Mouse (Mus musculus): ENCODE results near the gene Fbxl17. TPM values are rescaled to one million over a fixed set of nuclear protein-coding genes. Genes with fewer than 3 reads are reported as not detected.
A peak's percentile ranks its signal among the peaks of the same experiment; 100 is the strongest.

Fbxl17 gene
- polyA plus RNA-seq, 1 experiment from 2014 or later: 7.7 TPM

DNA sequence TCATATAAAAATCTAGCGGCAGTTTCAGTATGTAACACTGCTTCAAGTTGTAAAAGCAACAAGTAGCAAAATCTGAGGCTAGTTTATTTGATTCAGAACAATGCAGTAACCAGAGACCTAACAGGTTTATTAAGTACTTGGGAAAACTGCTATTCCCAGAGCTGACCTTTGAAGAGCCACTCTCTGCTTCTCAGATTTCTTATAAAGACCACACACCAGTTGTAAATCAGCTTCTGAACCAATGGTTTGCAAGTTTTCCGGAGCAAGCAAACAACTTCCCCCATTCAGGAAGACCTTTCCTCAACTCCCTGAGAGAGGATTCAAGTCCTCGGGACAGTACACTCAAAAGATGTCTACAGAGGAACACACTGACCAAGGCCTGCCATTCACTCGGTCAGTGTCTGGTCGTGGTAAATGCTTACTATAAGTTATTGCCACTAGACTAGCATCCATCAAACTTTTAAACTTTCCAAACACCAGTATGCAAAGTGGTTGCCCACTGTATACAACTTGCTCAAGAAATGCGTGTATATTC, 1.6 kb downstream of the Fbxl17 start:
- Histone ChIP-seq H3K27ac (peak overlapping the region; percentile 98), H3K9me3 (no peaks in the 10 kb centered on the region), H3K4me2 (peak overlapping the region; percentile 75), H3K4me1 (peaks cover 46% of the 10 kb centered on the region), H3K9ac (peak overlapping the region; percentile 99), H3K36me3 (peaks cover 9% of the 10 kb centered on the region; the same call in 1 of the 2 replicates), H3K4me3 (peak overlapping the region; percentile 91), H3K27me3 (no peaks in the 10 kb centered on the region)
- no peak for ATAC-seq (ENCODE audit: insufficient number of reproducible peaks, insufficient read depth, low FRiP score, low TSS enrichment, low read depth)
- 18% methylated on average over 6 of the region's 6 CpGs for WGBS

DNA sequence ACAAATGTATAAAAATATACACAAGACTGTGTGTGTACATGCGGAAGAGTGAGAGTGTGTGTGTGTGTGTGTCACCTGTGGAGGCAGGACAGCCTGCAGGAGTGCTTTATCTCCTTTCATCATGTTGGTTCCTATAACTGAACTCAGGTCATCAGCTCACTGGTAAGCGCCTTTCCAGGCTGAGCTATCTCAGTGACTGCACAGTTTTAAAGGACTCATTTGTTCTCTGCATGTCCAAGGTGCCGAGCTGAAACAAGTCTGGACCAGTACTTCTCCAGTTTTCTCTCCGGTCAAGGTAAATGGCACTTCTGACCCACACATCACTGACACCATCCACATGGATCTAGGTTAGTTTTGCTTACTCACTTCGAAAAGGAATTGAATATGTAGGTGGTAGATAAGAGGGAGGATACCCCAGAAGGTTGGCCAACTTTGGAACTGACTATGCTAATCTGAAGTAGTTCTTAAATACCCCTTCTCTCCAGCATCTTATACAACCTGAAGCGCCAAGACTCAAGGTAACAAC, 2.5 kb downstream of the Fbxl17 start:
- no peaks in the 10 kb centered on the region for H3K27me3 ChIP-seq
- H3K9ac ChIP-seq: no peak overlapping the region; the same call in 1 of the 2 replicates
- no peaks in the 10 kb centered on the region for H3K9me3 ChIP-seq
- H3K4me3 ChIP-seq: peak overlapping the region; percentile 91
- H3K4me2 ChIP-seq: peak overlapping the region; percentile 75
- no peak overlapping the region for H3K27ac ChIP-seq
- H3K4me1 ChIP-seq: peaks cover 54% of the 10 kb centered on the region
- peaks cover 9% of the 10 kb centered on the region; the same call in 1 of the 2 replicates for H3K36me3 ChIP-seq
- 82% methylated on average over 6 of the region's 6 CpGs for WGBS
- ATAC-seq (ENCODE audit: insufficient number of reproducible peaks, insufficient read depth, low FRiP score, low TSS enrichment, low read depth): no peak

DNA sequence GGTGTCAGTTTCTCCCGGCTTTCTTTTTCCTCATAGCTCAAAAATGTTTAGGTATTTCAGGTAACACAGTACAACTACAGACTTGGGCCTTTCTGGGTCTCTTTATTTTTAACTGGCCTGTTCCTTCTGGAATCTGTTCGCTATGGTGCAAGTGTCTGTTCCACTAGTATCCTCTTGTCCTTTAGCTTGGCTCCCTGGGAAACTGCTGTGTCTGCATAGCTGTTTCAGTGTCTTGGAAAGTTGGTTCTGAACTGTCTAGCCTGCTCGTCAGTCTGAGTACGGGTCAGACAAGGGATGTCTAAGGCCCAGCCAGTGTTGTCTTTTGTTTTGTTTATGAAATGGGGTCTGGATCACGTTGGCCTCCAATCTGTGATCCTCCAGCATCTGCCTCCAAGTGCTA, 3.7 kb downstream of the Fbxl17 start:
- H3K4me2 ChIP-seq: peak overlapping the region; percentile 18
- H3K27me3 ChIP-seq: no peaks in the 10 kb centered on the region
- no peak overlapping the region for H3K4me3 ChIP-seq
- H3K4me1 ChIP-seq: peaks cover 54% of the 10 kb centered on the region
- no peak for ATAC-seq (ENCODE audit: insufficient number of reproducible peaks, insufficient read depth, low FRiP score, low TSS enrichment, low read depth)
- H3K9ac ChIP-seq: no peak overlapping the region
- H3K27ac ChIP-seq: peak overlapping the region; percentile 44; the same call in 1 of the 2 replicates
- H3K9me3 ChIP-seq: no peaks in the 10 kb centered on the region
- WGBS: 41% methylated on average over 5 of the region's 5 CpGs
- peaks cover 1% of the 10 kb centered on the region; the same call in 1 of the 2 replicates for H3K36me3 ChIP-seq

DNA sequence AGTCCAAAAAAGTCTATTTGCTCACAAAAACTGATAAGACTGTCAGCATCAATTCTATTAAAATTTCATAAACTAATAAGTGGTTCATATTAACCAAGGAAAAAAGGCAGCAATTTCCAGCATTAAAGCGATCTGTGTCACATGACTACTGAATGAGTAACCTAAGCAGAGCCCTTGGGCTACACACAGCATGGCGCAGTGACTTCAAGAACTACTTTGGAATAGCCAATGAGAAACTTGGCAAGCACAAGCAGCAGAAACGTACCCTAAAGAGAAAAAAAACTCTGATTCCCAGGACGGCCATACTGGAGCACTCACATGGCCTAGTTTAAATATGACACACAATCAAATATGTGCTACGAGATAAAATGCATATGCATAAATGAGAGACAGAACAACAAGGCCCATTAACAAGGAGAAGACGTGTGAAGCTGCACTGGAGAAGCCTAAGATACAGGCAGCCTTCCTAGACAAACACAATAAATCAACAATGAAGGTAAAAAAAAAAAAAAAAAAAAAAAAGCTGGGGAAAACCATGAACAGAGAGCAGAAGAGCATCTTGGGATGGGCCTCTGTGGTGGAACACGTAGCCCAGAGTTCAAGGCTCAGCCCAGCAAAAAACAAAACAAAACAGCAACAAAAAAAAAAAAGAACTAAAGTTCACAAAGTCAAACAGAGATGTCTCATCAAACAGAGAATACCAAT, 5.8 kb downstream of the Fbxl17 start:
- Histone ChIP-seq H3K27me3 (no peaks in the 10 kb centered on the region), H3K4me1 (peaks cover 52% of the 10 kb centered on the region), H3K9me3 (no peaks in the 10 kb centered on the region), H3K36me3 (peaks cover 8% of the 10 kb centered on the region), H3K27ac (peak overlapping the region; percentile 49; the same call in 1 of the 2 replicates), H3K9ac (no peak overlapping the region), H3K4me3 (no peak overlapping the region), H3K4me2 (peak overlapping the region; percentile 43; the same call in 1 of the 2 replicates)
- no peak for ATAC-seq (ENCODE audit: insufficient number of reproducible peaks, insufficient read depth, low FRiP score, low TSS enrichment, low read depth)
- 63% methylated on average over 7 of the region's 7 CpGs for WGBS

DNA sequence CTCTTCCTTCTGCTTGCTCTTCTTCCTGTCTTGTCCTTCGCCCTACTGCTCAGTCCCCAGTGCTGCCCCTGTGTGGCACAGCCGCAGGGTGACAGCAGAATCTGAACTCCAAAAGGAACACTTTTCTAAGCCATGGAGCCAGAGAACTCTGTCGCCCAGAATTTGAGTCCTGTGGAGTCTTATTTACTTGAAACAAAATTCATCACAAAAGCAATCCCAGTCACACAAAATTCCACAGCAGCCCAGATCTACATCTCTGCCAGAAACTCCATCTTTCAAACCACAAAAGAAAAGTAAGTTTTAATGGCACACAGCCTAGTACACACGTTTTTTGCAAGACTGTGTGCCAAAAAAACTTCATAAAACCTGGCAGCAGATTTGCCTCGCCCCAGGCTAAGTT, 6.5 kb downstream of the Fbxl17 start:
- peak overlapping the region; percentile 87 for H3K27ac ChIP-seq
- H3K4me3 ChIP-seq: no peak overlapping the region; the same call in 1 of the 2 replicates
- no peak overlapping the region for H3K9ac ChIP-seq
- H3K9me3 ChIP-seq: no peaks in the 10 kb centered on the region
- 0 out of 2 replicates have a peak, but pooled peaks have one; percentile 62 for ATAC-seq (ENCODE audit: insufficient number of reproducible peaks, insufficient read depth, low FRiP score, low TSS enrichment, low read depth)
- WGBS: 22% methylated on average over 5 of the region's 5 CpGs
- peaks cover 49% of the 10 kb centered on the region for H3K4me1 ChIP-seq
- H3K36me3 ChIP-seq: peaks cover 9% of the 10 kb centered on the region
- no peaks in the 10 kb centered on the region for H3K27me3 ChIP-seq
- peak overlapping the region; percentile 43 for H3K4me2 ChIP-seq

DNA sequence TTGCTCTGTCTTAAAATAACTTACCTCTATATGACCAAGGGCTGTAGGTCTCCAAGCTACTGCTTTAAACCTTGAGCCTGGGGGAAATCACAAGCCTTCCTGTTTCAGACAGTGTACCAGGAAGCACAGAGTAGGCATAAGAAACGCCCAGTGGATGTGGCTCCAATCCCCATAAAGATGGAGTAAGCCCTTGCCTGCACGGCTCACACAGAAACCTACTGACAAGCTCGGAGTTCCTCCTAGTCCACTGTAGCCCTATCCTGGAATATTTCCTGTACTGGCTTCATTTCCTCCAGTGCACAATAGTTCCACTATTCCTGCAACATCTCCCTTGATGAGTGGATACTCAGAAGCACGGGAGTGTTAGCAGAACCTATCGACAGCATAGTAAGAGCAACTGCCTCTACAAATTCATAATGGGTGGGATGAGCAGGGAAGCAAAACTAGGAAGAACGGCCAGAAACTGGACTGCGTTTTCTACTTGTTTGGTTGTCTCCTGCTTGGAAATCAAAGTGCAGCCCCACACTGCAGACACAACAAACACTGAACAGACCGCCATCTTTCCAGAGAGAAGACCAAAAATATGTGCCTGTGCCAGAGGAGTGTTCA, 7.0 kb downstream of the Fbxl17 start:
- peaks cover 43% of the 10 kb centered on the region for H3K4me1 ChIP-seq
- 75% methylated on average over 8 of the region's 8 CpGs for WGBS

DNA sequence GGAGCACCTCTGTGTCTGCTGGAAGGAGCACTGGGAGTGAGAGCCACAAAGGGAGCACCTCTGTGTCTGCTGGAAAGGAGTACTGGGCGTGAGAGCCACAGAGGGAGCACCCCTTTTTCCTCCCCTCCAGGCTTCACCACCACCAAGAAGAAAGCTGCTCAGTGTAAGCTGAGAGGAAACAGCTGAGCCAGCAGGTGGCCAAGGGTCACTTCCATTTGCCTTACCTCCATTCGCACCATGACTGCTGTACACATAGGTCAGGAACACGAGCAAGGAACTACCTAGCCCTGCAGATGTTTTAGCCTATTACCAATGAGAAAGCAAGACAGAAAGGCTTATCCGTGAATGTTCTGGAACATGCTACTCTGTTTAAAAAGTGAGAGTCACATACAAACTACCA, 10.3 kb downstream of the Fbxl17 start:
- Histone ChIP-seq H3K4me3 (no peak overlapping the region), H3K4me1 (peaks cover 18% of the 10 kb centered on the region), H3K9ac (no peak overlapping the region), H3K9me3 (no peaks in the 10 kb centered on the region), H3K27ac (no peak overlapping the region), H3K36me3 (peaks cover 25% of the 10 kb centered on the region), H3K27me3 (no peaks in the 10 kb centered on the region), H3K4me2 (no peak overlapping the region)
- WGBS: 81% methylated on average over 4 of the region's 4 CpGs
- ATAC-seq (ENCODE audit: insufficient number of reproducible peaks, insufficient read depth, low FRiP score, low TSS enrichment, low read depth): no peak

More for the DNA sequence above, 7.0 kb downstream of the Fbxl17 start:
- Histone ChIP-seq H3K36me3 (peaks cover 9% of the 10 kb centered on the region), H3K4me2 (peak overlapping the region; percentile 43), H3K4me3 (no peak overlapping the region; the same call in 1 of the 2 replicates), H3K27me3 (no peaks in the 10 kb centered on the region), H3K9me3 (no peaks in the 10 kb centered on the region), H3K27ac (peak overlapping the region; percentile 87), H3K9ac (no peak overlapping the region)
- no peak for ATAC-seq (ENCODE audit: insufficient number of reproducible peaks, insufficient read depth, low FRiP score, low TSS enrichment, low read depth)

DNA sequence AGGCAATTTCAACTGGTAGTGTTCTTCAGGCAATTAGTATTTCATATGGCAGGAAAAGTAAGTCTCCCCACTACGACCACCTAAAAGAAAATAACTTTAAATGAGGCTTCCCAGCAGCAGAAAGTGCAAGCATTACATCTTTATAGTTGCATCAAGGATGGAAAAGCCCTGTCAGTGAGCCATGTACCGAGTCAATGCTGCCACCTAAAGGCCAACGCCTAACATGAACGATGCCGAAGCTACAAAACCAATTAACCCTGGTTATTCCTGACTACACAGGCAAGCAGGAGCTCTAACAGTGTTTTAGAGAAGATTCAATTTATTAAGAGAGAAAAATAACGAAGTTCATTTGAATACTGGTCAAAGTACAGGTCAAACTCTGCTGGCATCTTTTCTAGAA, 32.0 kb downstream of the Fbxl17 start:
- Histone ChIP-seq H3K27ac (no peak overlapping the region), H3K4me3 (no peak overlapping the region), H3K27me3 (no peaks in the 10 kb centered on the region), H3K9ac (no peak overlapping the region), H3K36me3 (0 out of 2 replicates have a peak, but pooled peaks cover 3% of the 10 kb centered on the region), H3K4me1 (peaks cover 8% of the 10 kb centered on the region), H3K9me3 (no peaks in the 10 kb centered on the region), H3K4me2 (no peak overlapping the region)
- no peak for ATAC-seq (ENCODE audit: insufficient number of reproducible peaks, insufficient read depth, low FRiP score, low TSS enrichment, low read depth)
- WGBS: 7% methylated on average over 6 of the region's 6 CpGs

DNA sequence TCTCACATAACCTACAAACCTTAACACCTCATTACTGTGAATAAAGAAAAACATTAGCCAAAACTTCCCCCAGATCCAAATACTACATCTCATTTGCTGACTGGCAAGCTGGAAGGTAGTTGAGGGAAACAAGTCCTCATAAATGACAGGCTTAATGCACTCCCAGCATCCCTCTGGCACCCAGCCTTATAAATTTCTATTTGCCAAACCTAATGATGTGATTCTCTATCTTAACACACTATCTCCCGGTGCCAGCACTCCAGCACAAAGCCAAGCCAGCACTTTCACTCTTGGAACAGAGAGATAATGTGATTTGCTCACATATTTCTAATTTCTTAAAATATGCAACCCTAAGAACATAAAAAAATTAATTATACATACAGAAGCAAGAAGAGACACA, 34.6 kb downstream of the Fbxl17 start:
- Histone ChIP-seq H3K4me2 (no peak overlapping the region), H3K27me3 (no peaks in the 10 kb centered on the region), H3K36me3 (0 out of 2 replicates have a peak, but pooled peaks cover 3% of the 10 kb centered on the region), H3K4me3 (no peak overlapping the region), H3K4me1 (peaks cover 8% of the 10 kb centered on the region), H3K9me3 (no peaks in the 10 kb centered on the region), H3K9ac (no peak overlapping the region), H3K27ac (no peak overlapping the region)
- 84% methylated on average over 1 of the region's 1 CpGs for WGBS
- ATAC-seq (ENCODE audit: insufficient number of reproducible peaks, insufficient read depth, low FRiP score, low TSS enrichment, low read depth): no peak

DNA sequence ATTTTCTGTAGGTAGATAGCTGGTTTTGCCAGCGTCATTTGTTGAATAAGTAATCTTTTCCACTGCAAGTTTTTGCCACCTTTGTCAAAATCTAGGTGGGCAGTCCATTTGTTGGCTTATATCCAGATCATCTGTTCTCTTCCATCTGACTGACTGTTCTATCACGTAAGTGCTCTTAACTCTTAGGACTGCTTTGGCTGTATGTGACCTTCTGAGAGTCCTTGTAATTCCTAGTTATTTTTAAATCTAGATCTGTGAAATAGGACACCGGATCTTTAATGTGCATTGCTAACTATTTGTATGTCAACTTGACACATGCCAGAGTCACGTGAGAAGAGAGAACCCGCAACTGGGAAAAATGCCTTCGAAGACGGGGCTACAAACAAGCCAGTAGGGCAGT, 37.3 kb downstream of the Fbxl17 start:
- no peak overlapping the region for H3K4me3 ChIP-seq
- no peak overlapping the region for H3K9ac ChIP-seq
- no peaks in the 10 kb centered on the region for H3K27me3 ChIP-seq
- peaks cover 4% of the 10 kb centered on the region; the same call in 1 of the 2 replicates for H3K36me3 ChIP-seq
- no peak overlapping the region for H3K4me2 ChIP-seq
- peaks cover 10% of the 10 kb centered on the region for H3K4me1 ChIP-seq
- H3K27ac ChIP-seq: no peak overlapping the region
- WGBS: 74% methylated on average over 7 of the region's 7 CpGs
- H3K9me3 ChIP-seq: no peaks in the 10 kb centered on the region
- no peak for ATAC-seq (ENCODE audit: insufficient number of reproducible peaks, insufficient read depth, low FRiP score, low TSS enrichment, low read depth)

DNA sequence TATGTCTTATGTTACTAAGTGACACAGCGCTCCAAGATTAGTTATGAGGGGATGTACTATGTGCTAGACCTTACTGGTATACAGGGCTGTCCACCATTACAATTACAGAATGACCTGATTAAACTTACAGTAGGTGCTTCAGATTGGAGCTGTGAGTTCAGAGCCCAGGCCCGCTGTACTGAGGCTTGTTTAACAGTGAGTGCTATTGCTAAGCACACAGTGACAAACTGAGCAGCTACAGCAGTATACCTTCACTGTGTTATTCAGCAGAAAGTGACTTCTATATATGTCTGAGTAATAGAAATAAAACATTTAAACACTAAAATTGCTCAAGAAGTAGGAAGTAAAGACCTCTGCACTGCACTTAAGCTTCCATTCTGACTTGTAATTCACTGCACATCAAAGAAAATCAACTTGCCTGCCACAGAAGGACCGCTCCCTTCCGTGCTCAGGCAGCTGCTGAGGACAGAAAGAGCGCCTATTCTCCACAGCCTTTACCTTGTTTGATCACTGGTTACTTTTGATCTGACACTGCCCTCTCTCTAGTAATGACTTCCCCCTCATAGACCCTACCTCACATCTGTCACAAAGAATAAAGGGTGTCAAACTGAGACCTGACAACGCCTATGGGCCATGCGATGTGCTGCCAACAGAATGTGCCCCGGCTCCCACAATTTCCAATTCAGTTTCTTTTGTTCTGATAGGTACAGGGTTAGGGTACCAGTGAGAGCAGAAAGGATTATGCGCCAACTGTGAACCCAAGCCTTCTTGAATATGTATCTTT, 39.9 kb downstream of the Fbxl17 start:
- 67% methylated on average over 9 of the region's 9 CpGs for WGBS

More for the DNA sequence above, 39.9 kb downstream of the Fbxl17 start:
- Histone ChIP-seq H3K27me3 (no peaks in the 10 kb centered on the region), H3K27ac (no peak overlapping the region), H3K9ac (no peak overlapping the region), H3K4me2 (no peak overlapping the region), H3K4me1 (0 out of 2 replicates have a peak, but pooled peaks cover 3% of the 10 kb centered on the region), H3K36me3 (peaks cover 8% of the 10 kb centered on the region), H3K9me3 (no peaks in the 10 kb centered on the region), H3K4me3 (no peak overlapping the region)
- no peak for ATAC-seq (ENCODE audit: insufficient number of reproducible peaks, insufficient read depth, low FRiP score, low TSS enrichment, low read depth)

Measured in embryonic facial prominence, embryonic 13.5 days (tissue).